Mouse (Mus musculus) left cerebral cortex, adult 2 months (tissue): ENCODE data around the gene Col24a1. TPM values are rescaled to one million over a fixed set of nuclear protein-coding genes. Genes with fewer than 3 reads are reported as not detected.

Source experiments
- DNase-seq, 2 experiments: peaks; one replicate each; pipeline ENCODE4 v3.0.0; 2021 to 2022; ENCODE audit warnings: low spot score in 2 of 2, mixed read lengths in 1 of 2; ENCODE audit errors: extremely low spot score in 1 of 2
- H3K27ac ChIP-seq: fragments of 200-600 bp; 2 replicates; pipeline ENCODE4 v1.8.1; 2022
- H3K4me3 ChIP-seq: fragments of 200-600 bp; 2 replicates; pipeline ENCODE4 v1.8.1; 2022
- CTCF ChIP-seq: fragments of 200-600 bp; IDR thresholded peaks from 2 replicates; pipeline ENCODE4 v1.8.1; 2022; ENCODE audit warnings: antibody characterized with exemption, mild to moderate bottlenecking, moderate library complexity
- intact Hi-C: fragments of 180-260 bp; cut with DNase I; formaldehyde crosslinking; loops from one replicate; pipeline ENCODE4 v1.15.1; 2025
- total RNA-seq, 2 experiments: library from RNA; stranded (reverse); gene quantifications; 2 replicates each; pipeline ENCODE4 v1.2.3; 2021

Col24a1 gene
- total RNA-seq, 2 experiments from 2014 or later: 2.7 to 2.8 TPM

GRCm38 (mm10) chr3:145583043-145583442 is 290.8 kb downstream of the Col24a1 start:
- H3K27ac ChIP-seq: no peak overlapping the region
- TF ChIP-seq CTCF: no peak
- no peak overlapping the region for H3K4me3 ChIP-seq
- DNase-seq: no peak
- intact Hi-C loops: no loop called here

GRCm38 (mm10) chr3:145583522-145584200 is 291.4 kb downstream of the Col24a1 start:
- TF ChIP-seq CTCF: peak; percentile 68
- DNase-seq: no peak
- H3K4me3 ChIP-seq: no peak overlapping the region
- intact Hi-C loops: loop anchor here (1.0 kb wide), 1 partner anchor 322 kb away; no protein-coding TSS in a partner anchor
- no peak overlapping the region for H3K27ac ChIP-seq

GRCm38 (mm10) chr3:145590562-145590961 is 298.3 kb downstream of the Col24a1 start:
- Histone ChIP-seq H3K4me3 (no peak overlapping the region), H3K27ac (no peak overlapping the region)
- no peak for TF ChIP-seq CTCF
- DNase-seq: no peak
- intact Hi-C loops: no loop called here

- Histone ChIP-seq H3K27ac (no peak overlapping the region), H3K4me3 (no peak overlapping the region)
- TF ChIP-seq CTCF: no peak
- intact Hi-C loops: no loop called here
- no peak for DNase-seq
Measured at GRCm38 (mm10) chr3:145591841-145592542, 299.7 kb downstream of the Col24a1 start.

GRCm38 (mm10) chr3:145595354-145595753 is 303.1 kb downstream of the Col24a1 start:
- no peak for DNase-seq
- TF ChIP-seq CTCF: no peak
- Histone ChIP-seq H3K4me3 (no peak overlapping the region), H3K27ac (no peak overlapping the region)
- intact Hi-C loops: no loop called here

GRCm38 (mm10) chr3:145599059-145599458 is 306.8 kb downstream of the Col24a1 start:
- intact Hi-C loops: no loop called here
- Histone ChIP-seq H3K4me3 (no peak overlapping the region), H3K27ac (no peak overlapping the region)
- DNase-seq: no peak
- no peak; the same call in 1 of the 2 replicates for TF ChIP-seq CTCF

GRCm38 (mm10) chr3:145600801-145601200 is 308.5 kb downstream of the Col24a1 start:
- no peak for DNase-seq
- no peak for TF ChIP-seq CTCF
- intact Hi-C loops: no loop called here
- Histone ChIP-seq H3K27ac (no peak overlapping the region), H3K4me3 (no peak overlapping the region)

- H3K27ac ChIP-seq: no peak overlapping the region
- no peak for TF ChIP-seq CTCF
- no peak for DNase-seq
- no peak overlapping the region for H3K4me3 ChIP-seq
- intact Hi-C loops: no loop called here
Measured at GRCm38 (mm10) chr3:145601345-145601744, 309.1 kb downstream of the Col24a1 start.

Other genes with a start within 250 kb of the Col24a1 start
- not detected for gene Clca2, start 193.0 kb upstream of the Col24a1 start, total RNA-seq
- 10 to 100 TPM; 22.1 to 26.8 TPM for gene Odf2l, start 173.9 kb upstream of the Col24a1 start, total RNA-seq